Mouse (Mus musculus) hindbrain, embryonic 11.5 days (tissue): ENCODE measurements around the gene Etv6. TPM values are rescaled to one million over a fixed set of nuclear protein-coding genes. Genes with fewer than 3 reads are reported as not detected.

Source experiments
- ATAC-seq: fragments of 200-750 bp; cut with Nextera tagmentation; 2 replicates; pipeline ENCODE4 v1.8.0; 2017; ENCODE audit warnings: mild to moderate bottlenecking, moderate TSS enrichment, moderate library complexity; ENCODE audit not compliant: low FRiP score
- DNase-seq: peaks from one replicate; pipeline ENCODE4 v3.0.0-alpha.2; 2015; ENCODE audit warnings: low spot score
- H3K27ac ChIP-seq: fragments of 300-500 bp; sonication (generic); 2 replicates; pipeline ENCODE4 v1.5.1; 2014; ENCODE audit warnings: mild to moderate bottlenecking, low read depth, low read length
- H3K27me3 ChIP-seq: fragments of 300-500 bp; sonication (generic); 2 replicates; pipeline ENCODE4 v1.6.1; 2014; ENCODE audit warnings: mild to moderate bottlenecking, low read length, moderate library complexity, mixed read lengths; ENCODE audit not compliant: control insufficient read depth, insufficient read depth
- H3K36me3 ChIP-seq: fragments of 300-500 bp; sonication (generic); 2 replicates; pipeline ENCODE4 v1.6.1; 2014; ENCODE audit warnings: mild to moderate bottlenecking, low read length, moderate library complexity, mixed read lengths; ENCODE audit not compliant: control insufficient read depth, insufficient read depth
- H3K4me1 ChIP-seq: fragments of 300-500 bp; sonication (generic); replicated peaks from 2 replicates; pipeline ENCODE4 v1.6.1; 2014; ENCODE audit warnings: low read length, mixed read lengths; ENCODE audit not compliant: control insufficient read depth, insufficient read depth
- H3K4me2 ChIP-seq: fragments of 300-500 bp; sonication (generic); replicated peaks from 2 replicates; pipeline ENCODE4 v1.6.1; 2014; ENCODE audit warnings: mild to moderate bottlenecking, low read depth, low read length
- H3K4me3 ChIP-seq: fragments of 300-500 bp; sonication (generic); 2 replicates; pipeline ENCODE4 v1.5.1; 2014; ENCODE audit warnings: low read depth, low read length
- H3K9ac ChIP-seq: fragments of 300-500 bp; sonication (generic); 2 replicates; pipeline ENCODE4 v1.6.1; 2014; ENCODE audit warnings: low read depth, low read length
- H3K9me3 ChIP-seq: fragments of 300-500 bp; sonication (generic); 2 replicates; pipeline ENCODE4 v1.6.1; 2016; ENCODE audit warnings: low read length; ENCODE audit not compliant: control insufficient read depth
- WGBS: fragments of 180-500 bp; shearing (Covaris S2); extraction: QIAGEN DNeasy Blood & Tissue Kit; methylation state at CpG from one replicate; pipeline ENCODE4 v1.1.7; 2014; 5-methylcytosine and 5-hydroxymethylcytosine counted together
- polyA plus RNA-seq: library from polyadenylated mRNA; unstranded; fragments of >200 nt; fragmentation: Nextera tagmentation; extraction: Ambion mirVana; gene quantifications from 2 replicates; pipeline ENCODE4 v1.2.1, GENCODE M21; 2014

Etv6 gene
- polyA plus RNA-seq, 1 experiment from 2014 or later = 13.0 TPM

- no peak overlapping the region for H3K27ac ChIP-seq
- H3K9me3 ChIP-seq = no peaks in the 10 kb centered on the region
- no peaks in the 10 kb centered on the region for H3K4me1 ChIP-seq
- WGBS = 80% methylated on average over 1 of the region's 1 CpGs
- H3K4me2 ChIP-seq = no peak overlapping the region
- H3K4me3 ChIP-seq = no peak overlapping the region
- DNase-seq (no peak), ATAC-seq (no peak)
- H3K27me3 ChIP-seq = no peaks in the 10 kb centered on the region
- H3K36me3 ChIP-seq = no peaks in the 10 kb centered on the region
- no peak overlapping the region for H3K9ac ChIP-seq
These were observed 38.9 kb downstream of the Etv6 start for GRCm38 (mm10) chr6:134074353-134074752.

GRCm38 (mm10) chr6:134075031-134075430 lies 39.5 kb downstream of the Etv6 start:
- ATAC-seq (no peak), DNase-seq (no peak)
- no peaks in the 10 kb centered on the region for H3K36me3 ChIP-seq
- no peaks in the 10 kb centered on the region for H3K4me1 ChIP-seq
- no peak overlapping the region for H3K4me2 ChIP-seq
- no peaks in the 10 kb centered on the region for H3K27me3 ChIP-seq
- no peak overlapping the region for H3K9ac ChIP-seq
- H3K4me3 ChIP-seq = no peak overlapping the region
- 93% methylated on average over 6 of the region's 6 CpGs for WGBS
- no peaks in the 10 kb centered on the region for H3K9me3 ChIP-seq
- H3K27ac ChIP-seq = no peak overlapping the region

DNA sequence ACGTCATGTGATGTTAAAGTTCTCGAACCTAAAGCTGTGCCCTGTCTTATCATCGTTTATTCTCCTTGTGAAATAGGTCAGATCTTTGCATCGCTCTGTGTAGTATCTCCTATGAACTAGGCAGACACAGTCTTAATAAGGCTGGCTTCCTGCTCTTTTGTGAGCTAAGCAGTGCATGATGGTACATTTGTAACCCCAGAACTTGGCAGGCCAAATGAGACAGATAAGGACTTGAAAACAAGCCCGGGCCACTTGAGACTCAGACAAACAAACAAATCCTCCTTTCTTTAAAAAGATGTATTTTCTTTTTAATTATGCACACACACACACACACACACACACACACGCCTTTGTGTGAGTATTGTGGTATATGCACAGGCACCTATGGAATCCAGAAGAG lies 42.5 kb downstream of the Etv6 start:
- H3K9ac ChIP-seq = no peak overlapping the region
- WGBS = 88% methylated on average over 6 of the region's 6 CpGs
- no peaks in the 10 kb centered on the region for H3K36me3 ChIP-seq
- no peaks in the 10 kb centered on the region for H3K9me3 ChIP-seq
- no peak overlapping the region for H3K27ac ChIP-seq
- no peaks in the 10 kb centered on the region for H3K4me1 ChIP-seq
- H3K27me3 ChIP-seq = no peaks in the 10 kb centered on the region
- ATAC-seq = no peak
- H3K4me3 ChIP-seq = no peak overlapping the region
- DNase-seq = no peak
- no peak overlapping the region for H3K4me2 ChIP-seq

DNA sequence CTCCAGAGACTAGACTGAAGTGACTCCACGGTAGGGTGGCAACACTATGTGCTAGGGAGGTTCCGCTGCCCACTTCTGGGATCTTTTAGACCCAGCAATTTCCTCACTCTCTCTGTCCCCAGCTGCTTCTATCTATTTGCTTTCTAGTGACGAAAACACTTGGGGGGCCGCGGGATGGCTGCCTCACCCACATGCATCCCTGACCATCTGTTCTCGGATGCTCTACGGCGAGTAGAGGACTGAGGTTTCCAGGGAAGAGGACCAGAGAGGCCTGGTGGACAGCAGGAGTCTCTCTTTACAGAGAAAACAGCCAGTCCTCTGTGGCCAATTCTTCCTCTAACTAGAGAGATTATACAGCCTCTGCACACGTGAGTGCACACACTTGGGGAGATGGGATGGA lies 43.6 kb downstream of the Etv6 start:
- no peak overlapping the region for H3K4me3 ChIP-seq
- no peaks in the 10 kb centered on the region for H3K27me3 ChIP-seq
- H3K27ac ChIP-seq = no peak overlapping the region
- no peaks in the 10 kb centered on the region for H3K4me1 ChIP-seq
- no peak for ATAC-seq
- no peaks in the 10 kb centered on the region for H3K9me3 ChIP-seq
- DNase-seq = no peak
- H3K9ac ChIP-seq = no peak overlapping the region
- 81% methylated on average over 9 of the region's 9 CpGs for WGBS
- H3K36me3 ChIP-seq = no peaks in the 10 kb centered on the region
- no peak overlapping the region for H3K4me2 ChIP-seq

- Histone ChIP-seq H3K4me3 (no peak overlapping the region), H3K27ac (no peak overlapping the region), H3K4me2 (no peak overlapping the region), H3K9me3 (no peaks in the 10 kb centered on the region), H3K4me1 (no peaks in the 10 kb centered on the region), H3K36me3 (no peaks in the 10 kb centered on the region), H3K9ac (no peak overlapping the region), H3K27me3 (no peaks in the 10 kb centered on the region)
- DNase-seq (no peak), ATAC-seq (no peak)
- WGBS = 90% methylated on average over 2 of the region's 2 CpGs
These were observed 44.1 kb downstream of the Etv6 start for GRCm38 (mm10) chr6:134079563-134079962.

DNA sequence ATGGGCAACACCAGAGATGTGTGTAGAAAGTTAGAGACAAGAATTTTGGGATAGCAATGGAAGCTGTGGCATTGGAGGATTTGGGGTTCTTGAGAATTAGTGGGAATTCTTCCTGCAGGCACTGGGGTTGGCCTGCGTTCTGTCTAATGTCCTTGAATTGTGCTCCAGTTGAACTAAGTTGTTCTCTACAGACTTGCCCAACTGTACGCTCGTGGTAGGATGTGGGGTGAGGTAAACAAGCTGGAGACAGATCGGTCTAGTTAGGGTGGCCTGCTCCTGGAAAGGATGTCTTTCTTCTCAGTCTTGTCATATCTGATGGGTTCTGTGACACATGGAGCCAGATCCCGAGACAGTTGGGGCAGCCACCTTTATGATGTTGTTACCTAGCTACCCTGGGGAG lies 45.4 kb downstream of the Etv6 start:
- Histone ChIP-seq H3K4me1 (no peaks in the 10 kb centered on the region), H3K9me3 (no peaks in the 10 kb centered on the region), H3K4me2 (no peak overlapping the region), H3K27ac (no peak overlapping the region), H3K9ac (no peak overlapping the region), H3K4me3 (no peak overlapping the region), H3K27me3 (no peaks in the 10 kb centered on the region), H3K36me3 (no peaks in the 10 kb centered on the region)
- DNase-seq (no peak), ATAC-seq (no peak)
- 93% methylated on average over 5 of the region's 5 CpGs for WGBS

- WGBS = 87% methylated on average over 15 of the region's 15 CpGs
- H3K27me3 ChIP-seq = no peaks in the 10 kb centered on the region
These were observed 46.9 kb downstream of the Etv6 start for GRCm38 (mm10) chr6:134082229-134082920.

DNA sequence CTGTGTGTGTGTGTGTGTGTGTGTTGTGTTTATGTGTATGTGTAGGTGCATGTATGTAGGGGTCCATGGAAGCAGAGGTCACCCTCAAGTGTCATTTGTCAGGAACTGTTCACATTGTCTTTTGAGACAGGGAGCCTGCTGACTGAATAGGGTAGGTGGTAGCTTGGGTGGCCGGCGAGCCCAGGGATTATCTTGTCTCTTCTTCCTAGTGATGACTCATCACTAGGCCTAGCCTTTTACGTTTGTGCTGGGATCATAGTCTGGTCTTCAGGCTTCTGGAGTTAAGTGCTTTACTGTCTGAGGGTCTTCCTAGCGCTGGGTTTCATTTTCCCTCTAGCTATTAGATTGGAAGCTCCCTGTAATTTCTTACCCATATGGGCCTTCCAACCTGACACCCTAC lies 47.9 kb downstream of the Etv6 start:
- no peak for ATAC-seq
- H3K27ac ChIP-seq = no peak overlapping the region
- no peak overlapping the region for H3K9ac ChIP-seq
- no peaks in the 10 kb centered on the region for H3K27me3 ChIP-seq
- no peaks in the 10 kb centered on the region for H3K4me1 ChIP-seq
- WGBS = 90% methylated on average over 4 of the region's 4 CpGs
- no peak for DNase-seq
- H3K4me2 ChIP-seq = no peak overlapping the region
- H3K36me3 ChIP-seq = no peaks in the 10 kb centered on the region
- no peaks in the 10 kb centered on the region for H3K9me3 ChIP-seq
- no peak overlapping the region for H3K4me3 ChIP-seq

More at GRCm38 (mm10) chr6:134082229-134082920, 46.9 kb downstream of the Etv6 start:
- no peak overlapping the region for H3K4me3 ChIP-seq
- H3K4me1 ChIP-seq = no peaks in the 10 kb centered on the region
- no peak overlapping the region for H3K9ac ChIP-seq
- H3K4me2 ChIP-seq = no peak overlapping the region
- no peaks in the 10 kb centered on the region for H3K9me3 ChIP-seq
- DNase-seq (no peak), ATAC-seq (no peak)
- H3K27ac ChIP-seq = no peak overlapping the region
- H3K36me3 ChIP-seq = no peaks in the 10 kb centered on the region

DNA sequence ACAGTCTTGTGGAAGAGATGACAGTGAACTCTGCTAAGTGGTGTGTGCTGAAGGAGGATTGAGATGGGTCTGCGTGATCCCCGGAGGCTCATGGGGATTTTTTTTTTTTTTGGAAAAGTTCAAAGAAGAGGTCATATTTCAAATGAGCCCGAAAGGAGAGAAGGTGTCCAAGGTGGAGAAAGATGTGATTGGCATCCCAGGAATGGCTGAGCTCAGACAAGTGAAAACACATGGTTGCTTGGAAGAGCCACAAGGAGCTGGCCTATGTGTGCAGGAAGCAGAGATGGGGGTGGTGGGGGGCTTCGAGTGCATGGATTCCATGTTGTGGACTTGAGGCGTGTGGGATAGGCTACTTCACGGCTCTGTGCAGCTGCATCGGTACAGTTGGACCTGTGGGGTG lies 50.9 kb downstream of the Etv6 start:
- Histone ChIP-seq H3K27ac (no peak overlapping the region), H3K4me2 (no peak overlapping the region), H3K27me3 (no peaks in the 10 kb centered on the region), H3K4me1 (no peaks in the 10 kb centered on the region), H3K9me3 (no peaks in the 10 kb centered on the region), H3K9ac (no peak overlapping the region), H3K4me3 (no peak overlapping the region), H3K36me3 (no peaks in the 10 kb centered on the region)
- ATAC-seq (no peak), DNase-seq (no peak)
- WGBS = 70% methylated on average over 7 of the region's 7 CpGs
